Mouse (Mus musculus) CD4-positive, CD25-positive, alpha-beta regulatory T cell, adult 4 months (primary cell): ENCODE results near the gene Bex1. TPM values are rescaled to one million over a fixed set of nuclear protein-coding genes. Genes with fewer than 3 reads are reported as not detected.
"Not testable (repeated sequence)": the region's sequence is repeated elsewhere in the genome, so short reads cannot be mapped to it uniquely, and the experiment has no call there.

ENCODE experiments used
- ATAC-seq: one replicate; pipeline ENCODE4 v1.8.0; 2017
- polyA plus RNA-seq, 2 experiments: library from polyadenylated mRNA; unstranded; fragments of 100-300 nt; shearing (Covaris generic); gene quantifications; one replicate each; pipeline ENCODE4 v1.2.1; 2017

Gene Bex1
- polyA plus RNA-seq: not detected

- not testable (repeated sequence) for ATAC-seq
Observed at GRCm38 (mm10) chrX:136214729-136215677, at the start of gene Bex1, which contains the start of gene Tceal7. Bex1 (minus strand) TSS chrX:136215513. Tceal7 (plus strand) TSS chrX:136214779.

DNA sequence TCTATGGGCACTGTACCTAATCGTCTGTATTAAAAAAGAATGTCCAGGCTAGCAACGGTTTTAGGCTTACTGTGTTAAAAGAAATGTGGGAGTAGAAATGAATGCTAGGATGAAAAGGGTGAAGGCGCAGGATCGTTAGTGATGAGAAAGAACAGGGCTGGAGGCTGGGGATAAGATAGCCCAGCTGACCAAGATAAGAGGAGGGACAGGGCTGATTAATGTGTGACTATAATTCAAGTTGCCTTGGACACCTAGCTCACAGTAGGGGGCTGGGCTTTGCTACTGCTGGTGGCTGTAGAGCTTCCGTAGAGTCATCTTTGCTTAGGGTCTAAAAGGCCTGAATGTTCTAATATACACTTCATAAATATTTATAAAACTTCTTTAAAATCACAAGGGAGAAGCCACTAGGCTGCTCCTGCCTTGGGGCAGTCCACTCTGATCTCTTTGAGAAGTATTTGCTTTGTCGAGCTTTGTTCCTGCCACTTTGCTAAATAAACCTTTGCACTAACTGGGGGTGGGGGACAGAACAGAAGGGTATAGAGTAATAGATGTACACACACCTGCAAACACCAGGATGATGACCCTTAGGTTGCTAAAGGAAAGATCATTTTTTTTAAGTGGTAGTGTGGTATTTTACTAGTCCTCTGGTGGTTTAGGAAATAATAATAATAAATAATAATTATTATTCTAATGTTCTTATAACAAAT lies 36.9 kb upstream of the Bex1 start:
- no peak for ATAC-seq

- no peak for ATAC-seq
Observed at GRCm38 (mm10) chrX:136249671-136250070, 34.4 kb upstream of the Bex1 start.

DNA sequence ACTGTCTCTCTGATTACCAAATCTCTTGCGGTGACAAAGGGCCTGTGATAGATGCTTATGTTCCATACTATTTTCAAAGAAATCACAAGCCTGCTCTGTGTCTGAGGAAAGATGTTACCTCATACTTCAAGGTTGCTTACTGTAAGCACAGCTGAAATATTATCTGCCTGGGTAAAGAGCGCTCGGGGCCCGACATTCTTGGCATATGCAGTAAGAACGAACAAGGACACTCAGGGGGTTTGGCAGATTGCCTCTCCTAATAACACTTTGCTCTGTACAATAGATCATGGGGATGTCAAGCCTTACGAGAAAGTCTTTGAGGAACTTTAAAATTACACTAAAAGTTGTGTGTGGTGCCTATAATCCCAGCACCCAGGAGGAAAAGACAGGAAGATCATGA lies 33.5 kb upstream of the Bex1 start:
- ATAC-seq: no peak

GRCm38 (mm10) chrX:136245521-136246071 lies 30.3 kb upstream of the Bex1 start:
- peak; percentile 33 for ATAC-seq

GRCm38 (mm10) chrX:136244574-136245229 lies 29.4 kb upstream of the Bex1 start, which contains the start of gene Tceal9:
Tceal9 (plus strand) TSS chrX:136245079.
- peak; percentile 92 for ATAC-seq

- ATAC-seq: no peak
Observed at GRCm38 (mm10) chrX:136243181-136243580, 27.9 kb upstream of the Bex1 start.

GRCm38 (mm10) chrX:136238118-136238517 lies 22.8 kb upstream of the Bex1 start:
- ATAC-seq: peak; percentile 56

GRCm38 (mm10) chrX:136227768-136228167 lies 12.5 kb upstream of the Bex1 start:
- ATAC-seq: no peak

DNA sequence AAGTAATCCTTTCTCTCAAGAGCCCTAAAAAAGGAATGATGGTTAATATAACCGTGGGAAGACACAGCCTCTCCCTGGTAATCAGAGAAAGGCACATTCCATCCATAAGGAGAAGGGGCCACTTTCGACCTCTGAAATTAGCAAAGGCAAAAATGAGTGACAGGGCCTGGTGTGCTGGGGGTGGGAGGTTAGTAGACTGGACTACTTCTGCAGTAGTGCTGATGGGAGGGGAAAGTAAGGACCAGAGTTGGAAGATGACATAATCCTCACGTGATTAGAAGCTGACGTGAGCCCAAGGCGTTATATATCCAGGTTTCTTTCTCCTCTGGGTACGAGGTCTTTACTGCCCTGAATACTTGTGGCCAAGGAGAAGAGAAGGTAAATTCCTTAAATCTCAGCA lies 8.4 kb upstream of the Bex1 start:
- ATAC-seq: no peak

GRCm38 (mm10) chrX:136216303-136216702 lies 990 bp upstream of the Bex1 start:
- ATAC-seq: no peak

DNA sequence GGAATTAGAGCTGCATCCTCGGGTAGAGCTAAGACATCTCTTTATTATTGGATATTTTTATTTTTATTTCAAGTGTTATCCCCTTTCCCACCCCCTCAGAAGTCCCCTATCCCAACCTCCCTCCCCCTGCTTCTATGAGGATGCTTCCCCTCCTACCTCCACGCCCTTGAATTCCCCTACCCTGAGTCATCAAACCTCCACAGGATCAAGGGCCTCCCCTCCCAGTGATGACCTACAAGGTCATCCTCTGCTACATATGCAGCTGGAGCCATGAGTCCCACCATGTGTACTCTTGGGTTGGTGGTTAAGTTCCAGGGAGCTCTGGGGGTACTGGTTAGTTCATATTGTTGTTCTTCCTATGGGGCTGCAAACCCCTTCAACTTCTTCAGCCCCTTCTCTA lies 1.9 kb downstream of the Bex1 start:
- no peak for ATAC-seq

DNA sequence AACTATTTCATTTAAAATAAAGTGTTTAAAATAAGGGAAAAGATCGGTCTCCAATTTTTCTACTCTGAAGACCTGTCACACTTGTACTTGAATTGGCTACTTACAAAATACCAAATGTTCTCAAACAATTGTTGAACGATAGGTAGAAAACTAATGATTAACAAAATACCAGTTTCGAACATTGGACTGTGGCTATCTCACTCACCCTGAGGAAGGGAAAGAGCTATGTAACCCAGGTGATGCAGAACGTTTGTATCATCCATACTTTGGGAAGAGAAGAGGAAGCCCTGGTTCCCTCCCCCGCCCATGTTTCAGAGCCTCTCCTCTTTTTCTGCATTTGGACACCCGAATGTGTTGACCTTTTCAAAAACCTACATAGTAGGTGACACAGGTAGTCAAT lies 10.9 kb downstream of the Bex1 start:
- no peak for ATAC-seq

- no peak for ATAC-seq
Observed at GRCm38 (mm10) chrX:136203664-136204066, 11.6 kb downstream of the Bex1 start, which contains the start of gene Tceal5. Tceal5 (minus strand) TSS chrX:136203876.

DNA sequence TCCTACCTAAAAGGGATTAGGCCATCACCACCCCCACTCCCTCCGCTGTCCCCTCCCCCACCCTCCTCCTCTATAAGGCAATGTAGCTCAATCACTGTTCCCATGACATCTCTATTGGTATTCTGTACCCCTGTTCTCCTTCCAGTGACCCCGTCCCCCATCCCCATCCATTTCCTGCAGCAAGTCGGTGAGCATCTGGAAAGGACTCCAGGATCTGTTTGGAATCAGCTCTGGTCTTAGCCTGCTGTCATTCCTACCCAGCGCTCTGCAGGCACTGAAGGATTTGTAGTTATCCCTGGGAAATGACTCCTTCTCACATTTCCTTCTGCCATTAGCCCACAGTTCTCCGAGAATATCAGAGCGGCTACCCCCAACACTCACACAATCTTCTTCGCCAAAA lies 12.1 kb downstream of the Bex1 start:
- no peak for ATAC-seq

DNA sequence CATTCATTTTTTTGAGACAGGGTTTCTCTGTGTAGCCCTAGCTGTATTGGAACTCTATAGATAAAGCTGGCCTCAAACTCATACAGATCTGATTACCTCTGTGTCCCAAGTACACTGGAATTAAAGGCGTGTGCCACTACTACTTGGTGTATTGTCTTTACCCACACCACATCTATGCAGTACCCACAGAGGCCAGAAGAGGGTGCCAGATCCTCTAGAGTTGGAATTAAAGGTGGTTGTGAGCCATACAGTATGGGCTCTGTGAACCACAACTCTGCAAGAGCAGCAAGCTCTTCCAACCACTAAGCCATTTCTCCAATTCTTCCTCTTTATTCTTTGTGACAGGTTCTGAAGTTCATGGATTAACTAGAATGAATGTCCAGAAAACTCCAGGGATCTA lies 18.4 kb downstream of the Bex1 start:
- no peak for ATAC-seq

DNA sequence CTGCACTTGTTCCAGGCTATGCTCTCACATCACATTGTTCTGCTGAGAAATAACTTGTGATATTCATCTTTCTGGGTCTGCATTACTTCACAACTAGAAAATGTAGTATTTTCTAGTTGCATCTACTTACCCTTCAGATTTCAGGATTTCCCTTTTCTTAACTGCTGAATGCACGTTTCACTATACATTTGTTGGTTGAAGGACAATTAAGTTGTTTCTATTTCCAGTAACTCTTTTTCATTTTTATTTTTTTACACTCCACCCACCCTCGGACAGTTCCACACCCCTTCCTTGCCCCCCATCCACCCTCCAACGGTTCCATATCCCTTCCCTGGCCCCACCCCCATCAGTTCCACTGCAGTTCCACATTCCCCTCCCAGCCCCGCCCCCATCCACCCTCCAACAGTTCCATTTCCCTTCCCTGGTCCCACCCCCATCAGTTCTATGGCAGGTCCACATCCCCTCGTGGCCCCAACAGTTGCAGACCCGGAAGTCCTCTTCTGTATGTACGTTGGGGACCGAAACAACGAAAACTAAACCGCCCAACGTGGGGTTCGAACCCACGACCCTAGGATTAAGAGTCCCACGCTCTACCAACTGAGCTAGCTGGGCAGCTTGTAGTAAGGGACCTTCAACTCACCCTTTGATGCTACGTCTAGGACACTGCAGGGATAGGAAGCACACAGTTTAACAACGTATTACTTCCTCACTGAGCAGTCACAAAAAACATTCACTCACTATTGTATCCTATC lies 19.9 kb downstream of the Bex1 start:
- no peak for ATAC-seq

GRCm38 (mm10) chrX:136183107-136183506 lies 32.2 kb downstream of the Bex1 start:
- ATAC-seq: no peak

DNA sequence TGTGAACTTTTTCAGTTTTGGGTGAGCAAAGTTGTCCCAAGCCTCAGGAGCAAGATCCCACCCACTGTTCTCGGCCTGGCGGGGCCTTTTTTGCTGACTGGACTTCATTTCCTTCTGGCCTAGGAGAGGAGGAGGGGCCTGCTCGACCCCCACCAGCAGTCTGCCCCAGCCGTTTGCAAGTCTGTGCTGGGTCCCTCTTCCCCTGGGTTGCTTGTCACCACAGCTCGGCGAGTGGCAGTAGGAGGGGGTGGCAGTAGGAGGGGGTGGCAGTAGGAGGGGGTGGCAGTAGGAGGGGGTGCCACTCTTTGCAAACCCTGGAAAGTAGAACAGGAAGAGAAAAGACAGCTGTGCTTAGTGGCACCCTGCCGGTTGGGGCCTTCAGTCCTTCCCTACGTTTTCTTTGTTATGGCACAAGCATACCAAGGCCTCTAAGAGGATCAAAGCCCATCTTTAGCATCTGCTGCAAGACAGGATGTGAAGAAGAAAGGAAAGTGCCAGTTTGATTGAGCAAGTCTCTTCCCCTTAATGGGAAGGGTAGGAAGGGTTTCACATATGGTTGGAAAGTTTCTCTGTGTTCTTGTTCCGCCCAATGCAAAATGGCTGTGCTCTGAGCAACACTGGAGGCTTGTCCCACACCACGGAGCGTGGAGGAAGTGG lies 34.3 kb downstream of the Bex1 start:
- no peak for ATAC-seq

DNA sequence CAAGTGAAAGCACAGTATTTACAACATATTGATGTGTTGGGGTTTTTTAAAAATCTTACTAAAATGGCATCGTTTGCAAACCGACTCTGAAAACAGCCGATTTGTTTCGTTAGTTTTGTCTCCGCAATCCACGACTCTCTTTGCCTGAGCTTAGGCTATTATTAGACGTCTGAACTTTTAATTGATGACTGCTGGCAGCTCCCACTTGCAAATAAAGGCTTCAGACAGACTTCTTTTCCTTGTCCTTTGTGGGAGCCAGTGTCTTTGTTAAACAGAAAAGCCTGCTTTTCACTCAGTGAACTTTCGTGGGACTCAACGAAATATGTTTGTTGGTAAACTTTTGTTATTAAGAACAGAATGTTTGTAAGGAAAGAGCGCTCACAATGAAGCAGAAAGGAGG lies 42.5 kb downstream of the Bex1 start:
- no peak for ATAC-seq

- ATAC-seq: no peak
Observed at GRCm38 (mm10) chrX:136172118-136172551, 43.2 kb downstream of the Bex1 start, which contains the start of gene Tceal8. Tceal8 (minus strand) TSS chrX:136172342.
